Mouse (Mus musculus) gastrocnemius, adult 2 months (tissue): Measurements from ENCODE around the gene Dpp7. TPM values are rescaled to one million over a fixed set of nuclear protein-coding genes. Genes with fewer than 3 reads are reported as not detected.
A peak's percentile ranks its signal among the peaks of the same experiment; 100 is the strongest.

ENCODE experiments used
- DNase-seq: peaks from one replicate; pipeline ENCODE4 v3.0.0; 2022
- H3K27ac ChIP-seq: fragments of 200-600 bp; 2 replicates; pipeline ENCODE4 v1.8.1; 2022; ENCODE audit warnings: mild to moderate bottlenecking
- H3K4me3 ChIP-seq: fragments of 200-600 bp; 2 replicates; pipeline ENCODE4 v1.8.1; 2022; ENCODE audit warnings: mild to moderate bottlenecking, moderate library complexity
- CTCF ChIP-seq: fragments of 200-600 bp; IDR thresholded peaks from 2 replicates; pipeline ENCODE4 v1.8.1; 2022; ENCODE audit warnings: antibody characterized with exemption, mild to moderate bottlenecking, moderate library complexity
- intact Hi-C: fragments of 180-260 bp; cut with DNase I; formaldehyde crosslinking; loops from one replicate; pipeline ENCODE4 v1.15.1; 2025
- total RNA-seq, 2 experiments: library from RNA; stranded (reverse); gene quantifications; 2 replicates each; pipeline ENCODE4 v1.2.3; 2021

Dpp7 gene
- total RNA-seq, 2 experiments from 2014 or later: 14.0 to 16.5 TPM

- no peak for TF ChIP-seq CTCF
- no peak for DNase-seq
- no peak overlapping the region for H3K4me3 ChIP-seq
- no peak overlapping the region for H3K27ac ChIP-seq
- intact Hi-C loops: loop anchor here (10.0 kb wide), 1 partner anchor 201 kb away; no protein-coding TSS in a partner anchor
These were observed 30.1 kb downstream of the Dpp7 start for GRCm38 (mm10) chr2:25326036-25326435.

GRCm38 (mm10) chr2:25320084-25320483 lies 36.1 kb downstream of the Dpp7 start:
- no peak overlapping the region for H3K4me3 ChIP-seq
- intact Hi-C loops: loop anchor here (10.0 kb wide), 1 partner anchor 195 kb away; no protein-coding TSS in a partner anchor
- no peak overlapping the region for H3K27ac ChIP-seq
- DNase-seq: no peak
- TF ChIP-seq CTCF: no peak

DNA sequence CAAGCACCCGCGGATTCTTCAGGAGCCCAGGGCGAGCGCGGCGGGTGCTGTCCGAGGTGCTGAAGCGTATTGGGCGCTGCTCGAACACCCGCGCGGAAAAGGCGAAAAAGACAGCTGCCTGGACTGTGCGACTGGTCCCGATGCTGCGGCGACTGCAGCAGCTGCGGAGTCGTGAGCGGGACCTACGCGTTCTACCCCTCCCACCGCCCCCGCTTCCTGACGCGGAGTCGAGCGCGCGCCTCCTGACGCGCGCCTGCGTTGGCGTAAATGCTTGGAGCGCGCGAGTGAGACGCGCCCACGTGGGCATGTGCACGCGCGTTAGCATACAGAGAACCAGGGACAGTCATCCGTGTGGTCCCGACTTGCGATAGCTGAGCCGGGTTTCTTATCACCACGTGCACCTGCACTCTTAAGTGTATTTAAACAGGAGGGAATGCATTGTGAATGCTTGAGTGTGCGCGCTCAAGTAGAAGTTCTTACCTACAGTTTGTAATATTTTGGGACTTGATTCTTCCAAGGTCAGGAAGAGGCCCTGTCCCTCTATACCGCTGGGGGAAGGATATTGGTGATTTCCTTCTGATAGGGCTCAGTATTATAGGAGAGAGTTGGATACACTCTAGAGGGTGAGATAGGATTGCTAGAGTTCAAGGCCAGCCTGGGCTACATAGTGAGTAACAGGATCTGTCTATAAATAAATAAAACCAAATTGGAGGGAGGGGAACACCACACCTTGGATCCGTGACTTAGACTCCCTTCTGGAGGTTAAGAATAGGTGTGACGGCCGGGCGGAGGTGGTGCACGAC lies 37.0 kb downstream of the Dpp7 start, which contains the start of gene Grin1:
Gene Grin1 (minus strand): TSS at position 217 of the 803 bp plus-strand sequence.
- intact Hi-C loops: no loop called here
- TF ChIP-seq CTCF: no peak
- Histone ChIP-seq H3K4me3 (peak within 1 kb of the TSS; percentile 39), H3K27ac (no peak within 1 kb of the TSS)
- DNase-seq: peak; percentile 69

- intact Hi-C loops: no loop called here
- Histone ChIP-seq H3K27ac (no peak overlapping the region), H3K4me3 (peak overlapping the region; percentile 39; the same call in 1 of the 2 replicates)
- no peak for TF ChIP-seq CTCF
- no peak for DNase-seq
These were observed 37.8 kb downstream of the Dpp7 start for GRCm38 (mm10) chr2:25318119-25318966.

- intact Hi-C loops: no loop called here
- DNase-seq: no peak
- Histone ChIP-seq H3K4me3 (no peak overlapping the region), H3K27ac (no peak overlapping the region)
- TF ChIP-seq CTCF: no peak
These were observed 44.7 kb downstream of the Dpp7 start for GRCm38 (mm10) chr2:25311491-25311891.

DNA sequence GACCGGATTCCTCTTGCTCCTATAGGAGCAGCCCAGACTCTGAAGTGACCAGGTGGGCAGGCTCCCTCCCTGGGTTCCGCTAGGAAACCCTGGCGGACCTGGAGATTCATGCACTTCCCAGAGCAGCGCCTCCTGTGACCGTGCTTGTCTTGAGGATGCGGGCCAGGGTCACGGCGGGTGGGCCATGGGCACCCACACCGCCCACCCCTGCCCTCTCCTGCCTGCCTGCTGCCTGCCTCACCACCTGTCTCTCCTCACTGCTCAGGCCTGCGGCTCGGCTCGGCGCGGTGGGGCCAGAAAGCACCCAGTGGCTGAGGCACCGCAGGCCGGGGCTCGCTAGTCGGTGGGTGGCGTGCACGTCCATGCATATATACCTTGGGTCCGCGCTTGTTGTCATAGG lies 45.2 kb downstream of the Dpp7 start:
- intact Hi-C loops: no loop called here
- no peak overlapping the region for H3K27ac ChIP-seq
- no peak for TF ChIP-seq CTCF
- H3K4me3 ChIP-seq: no peak overlapping the region
- DNase-seq: no peak

GRCm38 (mm10) chr2:25310180-25310579 lies 46.0 kb downstream of the Dpp7 start:
- TF ChIP-seq CTCF: no peak
- DNase-seq: no peak
- Histone ChIP-seq H3K4me3 (no peak overlapping the region), H3K27ac (no peak overlapping the region)
- intact Hi-C loops: no loop called here

GRCm38 (mm10) chr2:25305587-25306359 lies 50.4 kb downstream of the Dpp7 start:
- Histone ChIP-seq H3K27ac (no peak overlapping the region), H3K4me3 (peak overlapping the region; percentile 68)
- no peak for DNase-seq
- TF ChIP-seq CTCF: no peak
- intact Hi-C loops: no loop called here

DNA sequence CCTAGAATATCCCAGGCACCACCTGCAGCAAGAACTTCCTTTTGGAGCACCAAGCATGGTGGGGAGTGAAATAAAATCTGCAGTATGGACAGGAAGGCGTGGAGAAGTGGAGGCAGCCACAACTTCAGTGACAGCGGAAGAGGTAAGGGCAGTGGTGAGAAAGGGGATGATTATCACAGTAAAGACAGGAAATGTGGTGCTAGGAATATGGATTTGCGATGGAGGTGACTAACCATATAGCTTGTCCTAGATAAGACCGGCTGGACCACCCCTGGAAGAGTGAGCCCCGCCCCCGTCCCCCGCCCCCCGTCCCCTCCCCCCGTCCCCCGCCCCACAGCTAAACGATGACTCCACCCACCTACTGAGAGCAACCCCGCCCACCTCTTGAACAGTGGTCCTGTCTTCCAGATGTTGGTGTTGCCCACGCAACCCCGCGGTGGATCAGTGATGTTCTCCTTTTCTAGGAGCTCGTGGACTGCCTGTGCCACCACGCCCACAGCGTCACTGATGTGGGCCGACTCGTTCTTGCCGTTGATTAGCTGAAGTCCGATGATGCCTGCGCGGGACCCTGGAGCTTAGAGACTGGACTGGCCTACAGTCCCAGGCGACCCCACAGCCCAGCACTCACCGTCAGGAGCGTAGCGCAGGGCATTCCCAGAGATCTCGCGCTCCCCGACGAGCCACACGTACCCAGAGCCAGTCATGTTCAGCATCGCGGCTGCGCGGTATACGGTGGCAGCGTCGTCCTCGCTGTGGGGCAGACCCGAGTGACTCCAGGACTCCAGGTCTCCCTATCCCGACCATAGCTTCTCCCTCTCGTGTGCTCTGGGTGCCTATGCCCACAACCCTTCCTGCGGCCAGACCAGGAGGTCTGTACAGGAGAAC lies 51.3 kb downstream of the Dpp7 start:
- peak overlapping the region; percentile 68 for H3K4me3 ChIP-seq
- intact Hi-C loops: no loop called here
- TF ChIP-seq CTCF: no peak
- DNase-seq: no peak
- H3K27ac ChIP-seq: no peak overlapping the region

DNA sequence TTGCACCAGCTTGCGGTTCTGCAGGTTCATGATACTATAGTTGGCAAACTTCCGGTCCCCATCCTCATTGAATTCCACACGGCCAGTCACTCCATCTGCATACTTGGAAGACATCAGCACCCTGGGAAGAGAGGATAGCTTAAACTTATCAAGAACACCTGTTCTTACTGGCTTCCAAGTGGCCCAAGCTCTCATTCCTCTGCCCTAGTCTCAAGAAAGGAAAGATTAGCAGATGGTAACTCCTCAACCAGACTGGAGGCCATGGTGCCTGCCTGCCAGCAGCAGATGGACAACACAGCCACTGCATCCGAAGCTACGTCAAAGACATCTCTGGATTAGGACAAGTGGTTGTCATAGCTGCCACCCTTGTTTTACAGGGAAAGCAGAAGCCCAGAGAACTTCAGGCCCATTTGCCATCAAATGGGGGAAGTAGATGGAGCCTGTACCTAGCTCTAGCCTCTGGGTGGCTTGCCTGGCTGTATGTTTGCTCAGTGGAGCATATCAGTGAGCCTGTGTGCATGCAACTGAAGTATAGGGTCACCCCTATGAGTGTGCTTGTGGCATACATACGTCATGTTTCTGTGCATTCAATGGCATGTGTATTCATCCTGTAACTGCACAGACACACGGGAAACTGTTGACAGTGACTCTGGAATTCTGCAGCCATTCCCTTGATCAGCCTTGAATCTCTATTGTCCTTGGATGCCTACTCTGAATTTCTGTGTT lies 52.1 kb downstream of the Dpp7 start:
- H3K4me3 ChIP-seq: no peak overlapping the region
- intact Hi-C loops: no loop called here
- no peak overlapping the region for H3K27ac ChIP-seq
- no peak for TF ChIP-seq CTCF
- DNase-seq: no peak

GRCm38 (mm10) chr2:25303452-25303851 lies 52.7 kb downstream of the Dpp7 start:
- Histone ChIP-seq H3K4me3 (no peak overlapping the region), H3K27ac (no peak overlapping the region)
- no peak for DNase-seq
- intact Hi-C loops: no loop called here
- TF ChIP-seq CTCF: no peak

Other genes starting within 250 kb of the Dpp7 start
- gene Nrarp, start 175.6 kb downstream of the Dpp7 start, total RNA-seq: 1 to 10 TPM; 4.0 to 5.2 TPM
- gene Tor4a, start 159.5 kb downstream of the Dpp7 start, total RNA-seq: 1 to 10 TPM in 1 of 2 experiments, under 1 TPM in 1; 0.59 to 1.0 TPM
- gene Nelfb, start 144.9 kb downstream of the Dpp7 start, total RNA-seq: 10 to 100 TPM; 22.3 to 23.1 TPM
- not detected for gene Stpg3, start 141.7 kb downstream of the Dpp7 start, total RNA-seq
- not detected for gene Fam166a, start 137.6 kb downstream of the Dpp7 start, total RNA-seq
- 100 to 1,000 TPM; 185 to 269 TPM for gene Tubb4b, start 131.7 kb downstream of the Dpp7 start, total RNA-seq
- not detected for gene Slc34a3, start 122.0 kb downstream of the Dpp7 start, total RNA-seq
- not detected for gene Rnf224, start 119.6 kb downstream of the Dpp7 start, total RNA-seq
- gene Rnf208, start 114.1 kb downstream of the Dpp7 start, total RNA-seq: under 1 TPM; 0.39 to 0.56 TPM
- not detected for gene Cysrt1, start 113.9 kb downstream of the Dpp7 start, total RNA-seq
- gene AL732309.1, start 109.5 kb downstream of the Dpp7 start, total RNA-seq: 1 to 10 TPM in 1 of 2 experiments, under 1 TPM in 1; 0.86 to 1.2 TPM
- gene Tmem203, start 100.9 kb downstream of the Dpp7 start, total RNA-seq: 10 to 100 TPM; 11.4 to 12.6 TPM
- 1 to 10 TPM; 3.1 to 3.5 TPM for gene Tprn, start 93.7 kb downstream of the Dpp7 start, total RNA-seq
- 10 to 100 TPM; 28.0 to 35.5 TPM for gene Ssna1, start 83.9 kb downstream of the Dpp7 start, total RNA-seq
- 10 to 100 TPM; 29.7 to 32.3 TPM for gene Anapc2, start 83.9 kb downstream of the Dpp7 start, total RNA-seq
- gene Tmem210, start 68.2 kb downstream of the Dpp7 start, total RNA-seq: not detected
- not detected for gene Lrrc26, start 66.4 kb downstream of the Dpp7 start, total RNA-seq
- not detected for gene Grin1, start 37.2 kb downstream of the Dpp7 start, total RNA-seq
- 10 to 100 TPM; 12.9 to 16.0 TPM for gene Man1b1, start 24.0 kb downstream of the Dpp7 start, total RNA-seq
- gene Uap1l1, start 9.3 kb upstream of the Dpp7 start, total RNA-seq: 1 to 10 TPM; 4.3 to 5.4 TPM
- gene Sapcd2, start 16.0 kb upstream of the Dpp7 start, total RNA-seq: not detected
- 1 to 10 TPM; 6.5 to 8.8 TPM for gene Entpd2, start 39.5 kb upstream of the Dpp7 start, total RNA-seq
- gene Npdc1, start 43.0 kb upstream of the Dpp7 start, total RNA-seq: 10 to 100 TPM; 14.9 to 16.9 TPM
- not detected for gene Fut7, start 66.9 kb upstream of the Dpp7 start, total RNA-seq
- 10 to 100 TPM; 15.1 to 15.3 TPM for gene Abca2, start 72.3 kb upstream of the Dpp7 start, total RNA-seq
- 1 to 10 TPM in 1 of 2 experiments, under 1 TPM in 1; 0.31 to 1.1 TPM for gene Clic3, start 100.5 kb upstream of the Dpp7 start, total RNA-seq
- gene Paxx, start 104.7 kb upstream of the Dpp7 start, total RNA-seq: 10 to 100 TPM; 13.6 to 14.4 TPM
- gene Ptgds, start 113.7 kb upstream of the Dpp7 start, total RNA-seq: not detected
- gene Lcn12, start 137.6 kb upstream of the Dpp7 start, total RNA-seq: not detected
- 10 to 100 TPM; 76.9 to 88.4 TPM for gene Fbxw5, start 144.4 kb upstream of the Dpp7 start, total RNA-seq
- gene C8g, start 145.4 kb upstream of the Dpp7 start, total RNA-seq: 1 to 10 TPM; 1.1 to 1.6 TPM
- gene Traf2, start 190.6 kb upstream of the Dpp7 start, total RNA-seq: 10 to 100 TPM; 12.4 to 13.1 TPM
- 100 to 1,000 TPM; 152 to 179 TPM for gene Edf1, start 201.5 kb upstream of the Dpp7 start, total RNA-seq
- gene Mamdc4, start 218.5 kb upstream of the Dpp7 start, total RNA-seq: 1 to 10 TPM; 1.6 to 4.0 TPM
- gene Phpt1, start 218.9 kb upstream of the Dpp7 start, total RNA-seq: 10 to 100 TPM; 52.7 to 64.7 TPM
- gene Ajm1, start 225.4 kb upstream of the Dpp7 start, total RNA-seq: not detected